Mouse (Mus musculus) kidney, adult 2 months (tissue): ENCODE data around the gene Cela3b.

Experiments used
- CTCF ChIP-seq: fragments of 200-500 bp; conservative IDR thresholded peaks from 2 replicates; pipeline ENCODE4 v1.5.1; 2011; ENCODE audit warnings: low read depth, mild to moderate bottlenecking, control low read depth, low read length, moderate library complexity, mixed read lengths; ENCODE audit not compliant: insufficient read depth, insufficient read length
- POLR2A ChIP-seq: fragments of 200-500 bp; IDR thresholded peaks from one replicate; pipeline ENCODE4 v1.6.1; 2011; ENCODE audit warnings: low read depth, low read length, control low read depth

DNA sequence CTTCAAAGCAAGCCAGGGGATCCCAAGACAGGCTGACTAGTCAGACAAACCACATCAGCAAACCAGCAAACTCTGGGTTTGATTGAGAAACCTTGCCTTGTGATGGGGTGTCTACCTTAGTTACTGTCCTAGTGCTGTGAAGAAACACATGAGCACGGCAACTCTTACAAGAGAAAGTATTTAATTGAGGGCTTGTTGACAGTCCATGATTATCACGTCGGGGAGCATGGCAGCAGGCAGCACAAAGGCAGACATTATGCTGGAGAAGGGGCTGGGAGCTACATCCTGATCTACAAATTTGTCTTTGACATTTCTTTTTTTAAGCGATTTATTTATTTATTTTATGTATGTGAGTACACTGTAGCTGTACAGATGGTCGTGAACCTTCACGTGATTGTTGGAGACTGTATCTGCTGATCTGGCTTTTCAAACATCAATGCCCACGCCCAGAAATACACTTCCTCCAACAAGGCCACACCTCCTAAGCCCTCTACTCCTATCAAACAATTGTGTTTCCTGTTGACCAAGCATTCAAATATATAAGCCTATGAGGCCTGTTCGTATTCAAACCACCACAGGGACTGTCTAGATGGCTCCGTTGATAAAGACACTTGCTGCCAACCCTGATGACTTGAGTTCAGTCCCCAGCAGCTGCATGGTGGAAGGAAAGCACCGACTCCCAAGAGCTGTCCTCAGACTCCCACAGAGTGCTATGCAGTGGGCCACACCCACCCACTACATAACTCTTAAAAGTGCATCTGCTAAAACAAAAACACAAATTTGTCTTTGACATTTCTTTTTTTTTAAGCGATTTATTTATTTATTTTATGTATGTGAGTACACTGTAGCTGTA, 12.4 kb downstream of the Cela3b start:
- no peak for TF ChIP-seq CTCF
- TF ChIP-seq POLR2A = no peak
